Mouse (Mus musculus) forebrain, embryonic 15.5 days (tissue): ENCODE results near the gene Gm28998. TPM values are rescaled to one million over a fixed set of nuclear protein-coding genes. Genes with fewer than 3 reads are reported as not detected.
"Not testable (repeated sequence)": the region's sequence is repeated elsewhere in the genome, so short reads cannot be mapped to it uniquely, and the experiment has no call there.

Experiments used
- ATAC-seq: fragments of 200-750 bp; cut with Nextera tagmentation; replicated peaks from 2 replicates; pipeline ENCODE4 v1.8.0; 2017; ENCODE audit warnings: mild to moderate bottlenecking, moderate TSS enrichment, moderate library complexity
- H3K27ac ChIP-seq: fragments of 300-500 bp; sonication (generic); replicated peaks from 2 replicates; pipeline ENCODE4 v1.5.1; 2015; ENCODE audit warnings: mild to moderate bottlenecking, inconsistent platforms
- H3K27me3 ChIP-seq: fragments of 300-500 bp; sonication (generic); 2 replicates; pipeline ENCODE4 v1.6.1; 2015; ENCODE audit warnings: inconsistent platforms
- H3K36me3 ChIP-seq: fragments of 300-500 bp; sonication (generic); 2 replicates; pipeline ENCODE4 v1.6.1; 2015; ENCODE audit warnings: mild to moderate bottlenecking, inconsistent platforms
- H3K4me1 ChIP-seq: fragments of 300-500 bp; sonication (generic); 2 replicates; pipeline ENCODE4 v1.6.1; 2015; ENCODE audit warnings: inconsistent platforms
- H3K4me2 ChIP-seq: fragments of 300-500 bp; sonication (generic); replicated peaks from 2 replicates; pipeline ENCODE4 v1.6.1; 2015; ENCODE audit warnings: mild to moderate bottlenecking, inconsistent platforms
- H3K4me3 ChIP-seq: fragments of 300-500 bp; sonication (generic); 2 replicates; pipeline ENCODE4 v1.5.1; 2015; ENCODE audit warnings: mild to moderate bottlenecking, inconsistent platforms
- H3K9ac ChIP-seq: fragments of 300-500 bp; sonication (generic); replicated peaks from 2 replicates; pipeline ENCODE4 v1.6.1; 2015; ENCODE audit warnings: mild to moderate bottlenecking, inconsistent platforms
- H3K9me3 ChIP-seq: fragments of 300-500 bp; sonication (generic); 2 replicates; pipeline ENCODE4 v1.6.1; 2016; ENCODE audit warnings: inconsistent platforms
- WGBS: fragments of 180-500 bp; shearing (Covaris S2); methylation state at CpG from one replicate; pipeline ENCODE4 v1.1.7; 2015; ENCODE audit warnings: mixed read lengths; 5-methylcytosine and 5-hydroxymethylcytosine counted together
- polyA plus RNA-seq: library from polyadenylated mRNA; unstranded; fragments of >200 nt; fragmentation: Nextera tagmentation; extraction: Ambion mirVana; gene quantifications from 2 replicates; pipeline ENCODE4 v1.2.1, GENCODE M21; 2015

The Gm28998 gene
- not detected in 2 replicates for polyA plus RNA-seq

DNA sequence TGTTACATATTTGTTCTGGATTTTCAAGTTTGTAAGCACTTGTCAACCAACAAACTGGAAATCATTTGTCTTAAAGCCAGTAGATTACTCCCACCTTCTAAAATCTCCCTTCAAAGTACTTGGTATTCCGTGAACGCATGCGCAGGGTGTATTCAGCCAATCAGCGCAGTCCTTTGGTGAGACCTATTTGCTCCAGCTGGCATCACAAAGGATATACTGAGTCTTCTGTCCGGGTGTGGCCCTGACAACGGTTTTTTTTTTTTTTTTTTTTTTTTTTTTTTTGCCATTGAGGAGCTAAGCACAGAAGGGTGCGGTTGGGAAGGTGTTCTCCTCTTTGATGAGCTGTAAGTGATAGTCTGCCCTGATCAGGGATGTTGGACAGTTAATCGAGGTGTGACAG is at the start of gene Gm28998:
Gm28998 (plus strand) TSS at position 301 of the 400 bp plus-strand sequence.
- not testable (repeated sequence) for H3K36me3 ChIP-seq, H3K27me3 ChIP-seq, H3K4me1 ChIP-seq, H3K27ac ChIP-seq, H3K4me3 ChIP-seq, H3K9me3 ChIP-seq, H3K9ac ChIP-seq, H3K4me2 ChIP-seq, ATAC-seq
- WGBS = no CpG with 5 or more reads among the region's 8 CpGs

Other genes with a start within 250 kb of the Gm28998 start
- not detected in 2 replicates for gene Gm21244, start 84.5 kb upstream of the Gm28998 start, polyA plus RNA-seq
- not detected in 2 replicates for gene Gm21788, start 151.2 kb downstream of the Gm28998 start, polyA plus RNA-seq